Mouse (Mus musculus) stomach, postnatal 0 days (tissue): ENCODE results near the gene Gatad2b.

Source experiments
- CTCF ChIP-seq: IDR thresholded peaks from 2 replicates; pipeline ENCODE4 v1.5.1; 2016; ENCODE audit warnings: antibody characterized with exemption, low read depth, mild to moderate bottlenecking, moderate library complexity
- EP300 ChIP-seq: optimal IDR thresholded peaks from 2 replicates; pipeline ENCODE3; 2016; ENCODE audit warnings: antibody characterized with exemption

DNA sequence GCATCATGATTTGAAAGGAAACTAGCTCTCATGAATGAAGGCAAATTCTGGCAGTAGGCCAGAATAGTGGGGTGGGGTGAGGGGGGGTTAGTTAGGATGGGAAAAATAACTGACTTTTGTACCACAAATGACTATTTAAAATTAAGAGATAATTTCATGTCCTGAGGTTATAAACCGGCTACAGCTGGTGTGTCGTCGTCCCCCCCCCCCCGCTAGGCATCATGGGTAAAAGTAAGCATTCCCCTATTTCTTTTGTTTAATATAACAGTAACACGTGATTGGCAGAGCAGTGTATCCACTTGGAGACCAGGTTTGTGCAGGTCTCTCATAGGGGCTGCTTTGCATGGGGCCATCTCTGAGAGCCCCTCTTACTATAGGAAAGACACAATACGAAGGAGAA is 29.3 kb downstream of the Gatad2b start:
- TF ChIP-seq CTCF = no peak
- TF ChIP-seq EP300 = no peak
